Mouse (Mus musculus): ENCODE measurements at regions not wholly inside any gene's neighbourhood (a gene's known extent, or its start where the extent isn't known, plus 50 kb on each side); places are given as distances from the start of the nearest gene placed in this dataset.

DNA sequence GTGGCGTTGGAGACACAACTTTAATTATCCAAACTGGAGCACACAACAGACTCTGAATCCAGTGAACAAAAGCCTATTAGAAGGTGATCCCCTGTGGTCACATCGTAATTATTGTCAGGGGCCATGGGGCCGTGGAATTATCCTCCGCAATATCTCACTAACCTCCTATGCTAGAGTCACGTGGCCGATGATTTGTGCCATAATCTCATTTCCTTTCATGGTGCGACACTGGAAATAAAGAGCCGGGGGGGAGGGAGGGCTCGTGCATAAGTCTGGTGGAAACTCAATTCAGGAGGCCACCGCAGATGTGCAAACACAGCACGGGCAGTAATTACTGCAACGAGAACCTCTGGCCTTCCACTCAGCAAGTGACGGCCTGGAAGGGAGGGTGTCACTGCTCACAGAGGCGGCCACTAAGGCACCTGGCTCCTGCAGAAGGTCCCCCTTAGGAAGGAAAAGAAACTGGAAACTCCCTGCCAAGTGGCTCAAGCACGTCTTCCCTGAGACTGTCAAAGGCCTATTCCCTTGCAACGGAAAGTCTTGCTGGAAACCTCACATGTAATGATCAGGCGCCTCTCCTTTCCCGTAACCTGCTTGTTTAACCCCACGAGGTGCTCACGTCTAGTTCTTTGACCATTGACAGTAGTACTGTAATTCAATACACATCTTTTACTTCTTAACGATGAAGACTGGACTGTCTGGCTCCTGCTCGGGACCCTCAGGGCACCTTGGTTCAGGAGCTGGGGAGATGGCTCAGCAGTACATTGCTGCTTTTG, 65.6 kb upstream of the Gm10260 start:
- H3K4me1 ChIP-seq (ENCODE audit: control insufficient read depth, insufficient read depth, low read depth, low read length) = peaks cover 16% of the 10 kb centered on the region
- H3K27me3 ChIP-seq (replicated peaks; ENCODE audit: control insufficient read depth, insufficient read depth, low read length) = no peaks in the 10 kb centered on the region
- peak overlapping the region; percentile 50; the same call in 1 of the 2 replicates for H3K27ac ChIP-seq (ENCODE audit: low read depth, low read length)
- WGBS = 32% methylated on average over 22 of the region's 22 CpGs
- H3K4me2 ChIP-seq (ENCODE audit: low read length) = peak overlapping the region; percentile 20; the same call in 1 of the 2 replicates
- H3K9me3 ChIP-seq (ENCODE audit: control insufficient read depth, low read length) = no peaks in the 10 kb centered on the region
- peak; percentile 63 for ATAC-seq
- no peak overlapping the region for H3K9ac ChIP-seq (ENCODE audit: low read depth, low read length)
- no peak overlapping the region for H3K4me3 ChIP-seq (ENCODE audit: low read length)
- H3K36me3 ChIP-seq (ENCODE audit: control insufficient read depth, insufficient read depth, low read length) = no peaks in the 10 kb centered on the region

DNA sequence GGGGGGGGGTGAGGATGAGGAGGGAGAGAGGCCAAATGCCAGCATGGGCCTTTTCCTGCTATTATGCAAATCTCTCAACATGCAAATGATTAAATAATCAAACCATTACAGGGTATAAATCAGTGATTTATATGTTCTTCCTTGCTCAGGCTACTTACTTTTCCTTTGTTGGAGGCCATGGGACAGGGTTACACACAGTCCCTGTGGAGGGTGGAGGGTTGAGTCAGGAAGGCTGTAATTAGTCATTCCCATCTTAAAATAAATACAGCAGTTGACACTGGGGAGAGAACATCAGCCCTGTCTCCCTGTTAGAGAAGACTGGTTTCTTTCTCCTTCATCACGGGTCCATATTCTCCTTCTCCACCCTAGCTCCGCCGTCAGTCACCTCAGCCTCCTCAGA, 64.9 kb upstream of the Gm10260 start:
- Histone ChIP-seq H3K4me1 (ENCODE audit: control insufficient read depth, insufficient read depth, low read depth, low read length) (peaks cover 16% of the 10 kb centered on the region), H3K4me2 (ENCODE audit: low read length) (no peak overlapping the region), H3K9me3 (ENCODE audit: control insufficient read depth, low read length) (no peaks in the 10 kb centered on the region), H3K4me3 (ENCODE audit: low read length) (no peak overlapping the region), H3K9ac (ENCODE audit: low read depth, low read length) (no peak overlapping the region), H3K36me3 (ENCODE audit: control insufficient read depth, insufficient read depth, low read length) (no peaks in the 10 kb centered on the region), H3K27ac (ENCODE audit: low read depth, low read length) (no peak overlapping the region), H3K27me3 (replicated peaks; ENCODE audit: control insufficient read depth, insufficient read depth, low read length) (no peaks in the 10 kb centered on the region)
- WGBS = 43% methylated on average over 3 of the region's 3 CpGs
- ATAC-seq = 0 out of 2 replicates have a peak, but pooled peaks have one; percentile 13

DNA sequence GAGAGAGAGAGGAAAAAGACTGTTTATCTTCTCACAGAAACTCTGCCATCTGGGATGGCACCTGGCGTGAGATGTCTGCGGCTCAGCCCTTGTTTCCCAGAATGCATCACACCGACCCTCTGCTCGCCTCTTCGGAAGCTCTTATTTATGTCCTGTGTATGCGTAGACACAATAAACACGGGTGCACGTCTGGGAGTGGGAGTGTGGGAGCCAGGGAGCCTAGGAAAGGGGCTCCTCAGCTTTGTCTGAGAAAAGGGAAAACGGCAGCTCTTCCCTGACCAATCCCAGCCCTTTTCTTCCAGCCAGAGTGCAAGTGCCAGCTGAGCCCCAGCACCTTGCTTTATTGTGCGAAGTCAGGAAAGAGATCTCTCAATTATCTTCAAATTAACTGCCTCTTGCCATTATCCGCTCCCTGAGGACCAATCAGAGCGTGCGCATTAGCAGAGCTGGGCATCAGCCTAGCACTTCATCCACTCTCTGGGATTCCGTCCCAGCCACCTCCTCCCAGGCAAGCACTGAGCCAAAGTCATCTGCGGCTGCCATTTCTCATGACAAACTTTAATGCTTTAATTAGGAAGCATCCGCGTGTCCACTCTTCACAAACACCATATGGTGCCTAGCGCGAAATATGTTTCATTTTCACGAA, 63.8 kb upstream of the Gm10260 start:
- 16% methylated on average over 20 of the region's 20 CpGs for WGBS
- peak overlapping the region; percentile 58 for H3K27ac ChIP-seq (ENCODE audit: low read depth, low read length)

DNA sequence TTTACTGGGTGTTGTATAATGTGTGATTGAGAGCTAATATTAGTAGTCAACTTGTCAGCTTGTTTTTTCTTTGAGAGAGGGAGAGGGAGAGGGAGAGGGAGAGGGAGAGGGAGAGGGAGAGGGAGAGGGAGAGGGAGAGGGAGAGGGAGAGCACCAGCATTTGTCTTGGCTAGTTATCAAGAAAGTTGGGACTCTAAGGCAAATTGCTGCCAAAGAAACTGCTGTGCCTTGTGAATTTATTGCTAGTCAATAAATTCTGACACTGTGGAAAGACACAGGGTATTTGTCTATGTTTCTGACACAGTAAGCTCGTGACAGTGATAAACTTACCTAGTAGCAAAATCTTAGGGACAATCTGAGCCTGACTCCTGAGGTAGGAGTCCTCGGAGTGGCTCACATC, 61.2 kb upstream of the Gm10260 start:
- no peak overlapping the region for H3K4me2 ChIP-seq (ENCODE audit: low read length)
- H3K4me3 ChIP-seq (ENCODE audit: low read length) = no peak overlapping the region
- no peaks in the 10 kb centered on the region for H3K27me3 ChIP-seq (replicated peaks; ENCODE audit: control insufficient read depth, insufficient read depth, low read length)
- WGBS = 51% methylated on average over 2 of the region's 2 CpGs
- peaks cover 16% of the 10 kb centered on the region for H3K4me1 ChIP-seq (ENCODE audit: control insufficient read depth, insufficient read depth, low read depth, low read length)
- no peak overlapping the region for H3K9ac ChIP-seq (ENCODE audit: low read depth, low read length)
- no peak for ATAC-seq
- no peak overlapping the region for H3K27ac ChIP-seq (ENCODE audit: low read depth, low read length)
- H3K9me3 ChIP-seq (ENCODE audit: control insufficient read depth, low read length) = no peaks in the 10 kb centered on the region
- no peaks in the 10 kb centered on the region for H3K36me3 ChIP-seq (ENCODE audit: control insufficient read depth, insufficient read depth, low read length)

More for the DNA sequence above, 63.8 kb upstream of the Gm10260 start:
- peak; percentile 89 for ATAC-seq
- peaks cover 16% of the 10 kb centered on the region for H3K4me1 ChIP-seq (ENCODE audit: control insufficient read depth, insufficient read depth, low read depth, low read length)
- no peaks in the 10 kb centered on the region for H3K9me3 ChIP-seq (ENCODE audit: control insufficient read depth, low read length)
- H3K4me2 ChIP-seq (ENCODE audit: low read length) = peak overlapping the region; percentile 62
- no peaks in the 10 kb centered on the region for H3K36me3 ChIP-seq (ENCODE audit: control insufficient read depth, insufficient read depth, low read length)
- H3K4me3 ChIP-seq (ENCODE audit: low read length) = peak overlapping the region; percentile 34
- peak overlapping the region; percentile 54 for H3K9ac ChIP-seq (ENCODE audit: low read depth, low read length)
- H3K27me3 ChIP-seq (replicated peaks; ENCODE audit: control insufficient read depth, insufficient read depth, low read length) = no peaks in the 10 kb centered on the region

DNA sequence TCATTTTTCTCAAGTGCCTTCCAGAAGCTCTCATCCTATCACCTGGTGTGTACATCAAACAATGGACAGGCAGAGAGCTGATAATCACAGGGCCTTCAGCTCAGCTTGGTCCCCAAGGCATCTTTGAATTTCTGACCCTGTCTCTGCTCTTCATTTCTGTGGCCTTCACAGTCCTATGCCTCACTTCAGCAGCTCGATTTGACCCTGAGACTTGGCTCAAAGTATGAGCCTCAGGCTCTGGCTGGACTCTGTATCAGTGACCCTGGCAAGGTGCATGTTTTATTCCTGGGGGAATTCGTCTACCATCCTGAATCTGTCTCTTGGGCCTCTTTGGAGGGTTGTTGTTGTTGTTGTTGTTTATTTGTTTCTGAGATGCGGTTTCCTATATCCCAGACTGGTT, 60.6 kb upstream of the Gm10260 start:
- no peak for ATAC-seq
- peaks cover 13% of the 10 kb centered on the region for H3K4me1 ChIP-seq (ENCODE audit: control insufficient read depth, insufficient read depth, low read depth, low read length)
- no peaks in the 10 kb centered on the region for H3K27me3 ChIP-seq (replicated peaks; ENCODE audit: control insufficient read depth, insufficient read depth, low read length)
- WGBS = 83% methylated on average over 3 of the region's 3 CpGs
- no peak overlapping the region for H3K4me3 ChIP-seq (ENCODE audit: low read length)
- H3K27ac ChIP-seq (ENCODE audit: low read depth, low read length) = no peak overlapping the region
- H3K36me3 ChIP-seq (ENCODE audit: control insufficient read depth, insufficient read depth, low read length) = no peaks in the 10 kb centered on the region
- no peak overlapping the region for H3K9ac ChIP-seq (ENCODE audit: low read depth, low read length)
- no peaks in the 10 kb centered on the region for H3K9me3 ChIP-seq (ENCODE audit: control insufficient read depth, low read length)
- H3K4me2 ChIP-seq (ENCODE audit: low read length) = no peak overlapping the region

DNA sequence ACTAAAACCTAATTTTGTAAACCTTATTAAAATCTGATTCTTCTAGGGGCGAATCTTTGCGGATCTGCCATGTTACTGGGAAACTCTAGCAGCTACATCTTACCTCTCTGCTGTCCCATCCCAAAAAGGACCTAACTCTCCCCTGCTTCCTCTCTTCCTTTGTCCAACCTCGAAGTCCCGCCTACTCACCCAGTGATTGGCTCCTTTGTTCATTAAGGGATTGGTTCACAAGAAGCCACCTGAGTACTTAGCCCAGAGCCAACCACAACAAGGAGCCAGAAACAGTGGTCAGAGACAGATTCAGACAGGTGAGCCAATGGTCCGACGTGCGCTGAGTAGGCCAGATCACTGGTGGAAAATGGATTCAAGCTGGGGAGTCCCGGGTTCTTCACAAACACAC, 60.0 kb upstream of the Gm10260 start:
- H3K4me1 ChIP-seq (ENCODE audit: control insufficient read depth, insufficient read depth, low read depth, low read length) = peaks cover 8% of the 10 kb centered on the region
- no peaks in the 10 kb centered on the region for H3K27me3 ChIP-seq (replicated peaks; ENCODE audit: control insufficient read depth, insufficient read depth, low read length)
- no peak overlapping the region for H3K4me2 ChIP-seq (ENCODE audit: low read length)
- H3K9ac ChIP-seq (ENCODE audit: low read depth, low read length) = no peak overlapping the region
- H3K27ac ChIP-seq (ENCODE audit: low read depth, low read length) = no peak overlapping the region
- no peak for ATAC-seq
- no peaks in the 10 kb centered on the region for H3K9me3 ChIP-seq (ENCODE audit: control insufficient read depth, low read length)
- WGBS = 98% methylated on average over 8 of the region's 8 CpGs
- no peaks in the 10 kb centered on the region for H3K36me3 ChIP-seq (ENCODE audit: control insufficient read depth, insufficient read depth, low read length)
- H3K4me3 ChIP-seq (ENCODE audit: low read length) = no peak overlapping the region

DNA sequence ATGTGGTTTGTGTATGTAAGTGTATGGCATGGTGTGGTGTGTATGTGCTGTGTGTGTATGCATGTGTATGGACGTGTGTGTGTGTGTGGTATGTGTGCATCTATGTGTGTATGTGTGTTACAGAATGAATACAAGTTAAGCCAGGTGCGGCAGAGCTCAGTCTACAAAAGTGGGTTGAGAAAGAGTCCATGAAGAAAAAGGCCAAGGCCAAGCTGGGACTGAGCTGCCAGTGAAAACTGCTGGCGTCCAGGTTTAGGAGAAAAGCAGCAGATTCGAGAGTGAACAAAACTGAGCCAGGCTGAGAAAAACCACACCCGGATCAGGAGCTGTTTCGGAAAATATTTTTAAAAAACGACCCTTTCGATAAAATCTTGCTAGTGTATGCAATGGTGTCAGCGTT, 58.6 kb upstream of the Gm10260 start:
- no peak overlapping the region for H3K4me3 ChIP-seq (ENCODE audit: low read length)
- H3K9ac ChIP-seq (ENCODE audit: low read depth, low read length) = no peak overlapping the region
- no peaks in the 10 kb centered on the region for H3K9me3 ChIP-seq (ENCODE audit: control insufficient read depth, low read length)
- H3K27me3 ChIP-seq (replicated peaks; ENCODE audit: control insufficient read depth, insufficient read depth, low read length) = no peaks in the 10 kb centered on the region
- H3K27ac ChIP-seq (ENCODE audit: low read depth, low read length) = no peak overlapping the region
- no peaks in the 10 kb centered on the region for H3K36me3 ChIP-seq (ENCODE audit: control insufficient read depth, insufficient read depth, low read length)
- peaks cover 4% of the 10 kb centered on the region for H3K4me1 ChIP-seq (ENCODE audit: control insufficient read depth, insufficient read depth, low read depth, low read length)
- H3K4me2 ChIP-seq (ENCODE audit: low read length) = no peak overlapping the region
- whole genome bisulfite sequencing = 94% methylated on average over 9 of the region's 9 CpGs
- ATAC-seq = no peak

DNA sequence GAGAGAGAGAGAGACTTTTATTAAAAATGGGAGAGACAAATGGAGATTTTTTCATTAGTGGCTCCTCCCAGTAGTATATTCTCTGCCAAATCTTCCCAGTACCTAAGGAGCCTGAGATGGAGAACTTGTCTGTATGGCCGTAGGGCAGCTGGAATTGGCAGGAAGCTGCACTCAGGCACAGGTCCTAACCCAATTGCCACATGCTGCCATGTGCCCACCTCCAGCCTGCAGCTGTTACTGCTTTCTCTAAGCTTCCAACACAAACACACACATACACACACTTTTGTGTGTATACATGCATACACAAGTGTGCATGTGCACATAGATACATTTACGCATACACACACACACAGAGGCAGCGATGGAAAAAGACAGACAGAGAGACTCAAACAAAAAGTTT, 56.5 kb upstream of the Gm10260 start:
- no peaks in the 10 kb centered on the region for H3K36me3 ChIP-seq (ENCODE audit: control insufficient read depth, insufficient read depth, low read length)
- no peak for ATAC-seq
- H3K4me3 ChIP-seq (ENCODE audit: low read length) = no peak overlapping the region
- H3K9ac ChIP-seq (ENCODE audit: low read depth, low read length) = no peak overlapping the region
- no peak overlapping the region for H3K4me2 ChIP-seq (ENCODE audit: low read length)
- no peak overlapping the region for H3K27ac ChIP-seq (ENCODE audit: low read depth, low read length)
- H3K27me3 ChIP-seq (replicated peaks; ENCODE audit: control insufficient read depth, insufficient read depth, low read length) = no peaks in the 10 kb centered on the region
- 82% methylated on average over 3 of the region's 3 CpGs for WGBS
- no peaks in the 10 kb centered on the region for H3K9me3 ChIP-seq (ENCODE audit: control insufficient read depth, low read length)
- no peaks in the 10 kb centered on the region for H3K4me1 ChIP-seq (ENCODE audit: control insufficient read depth, insufficient read depth, low read depth, low read length)
